Mouse (Mus musculus): ENCODE results near the gene Tbc1d10a. TPM values are rescaled to one million over a fixed set of nuclear protein-coding genes. Genes with fewer than 3 reads are reported as not detected.

Gene Tbc1d10a
- polyA plus RNA-seq, 1 experiment from 2014 or later: 30.5 TPM

- ATAC-seq (ENCODE audit: low read depth): no peak
- no peak within 1 kb of the TSS for H3K9ac ChIP-seq (ENCODE audit: low read length)
- no peaks in the 10 kb centered on the region for H3K9me3 ChIP-seq (ENCODE audit: control insufficient read depth, low read length)
- no peaks in the 10 kb centered on the region for H3K36me3 ChIP-seq (ENCODE audit: control insufficient read depth, insufficient read depth, low read length)
- no peak within 1 kb of the TSS for H3K4me3 ChIP-seq (ENCODE audit: low read length)
- H3K27ac ChIP-seq (ENCODE audit: low read length): no peak within 1 kb of the TSS
- no peak within 1 kb of the TSS for H3K4me2 ChIP-seq (ENCODE audit: low read depth, low read length)
- peaks cover 21% of the 10 kb centered on the region for H3K4me1 ChIP-seq (replicated peaks; ENCODE audit: control insufficient read depth, insufficient read depth, low read length)
- 57% methylated on average over 9 of the region's 11 CpGs for WGBS
- no peaks in the 10 kb centered on the region for H3K27me3 ChIP-seq (ENCODE audit: control insufficient read depth, insufficient read depth, low read depth, low read length)
These were observed 70.4 kb downstream of the Tbc1d10a start, which contains the start of gene Lif for GRCm38 (mm10) chr11:4256846-4257607. Lif (plus strand) TSS chr11:4257557.

- Histone ChIP-seq H3K4me2 (ENCODE audit: low read depth, low read length) (no peak overlapping the region), H3K4me1 (replicated peaks; ENCODE audit: control insufficient read depth, insufficient read depth, low read length) (peaks cover 29% of the 10 kb centered on the region), H3K27ac (ENCODE audit: low read length) (no peak overlapping the region), H3K4me3 (ENCODE audit: low read length) (no peak overlapping the region), H3K9ac (ENCODE audit: low read length) (no peak overlapping the region), H3K36me3 (ENCODE audit: control insufficient read depth, insufficient read depth, low read length) (no peaks in the 10 kb centered on the region), H3K9me3 (ENCODE audit: control insufficient read depth, low read length) (no peaks in the 10 kb centered on the region), H3K27me3 (ENCODE audit: control insufficient read depth, insufficient read depth, low read depth, low read length) (no peaks in the 10 kb centered on the region)
- no peak for ATAC-seq (ENCODE audit: low read depth)
- 48% methylated on average over 5 of the region's 5 CpGs for WGBS
These were observed 71.2 kb downstream of the Tbc1d10a start for GRCm38 (mm10) chr11:4257756-4258155.

- peak overlapping the region; percentile 45 for H3K4me2 ChIP-seq (ENCODE audit: low read depth, low read length)
- no peak overlapping the region for H3K27ac ChIP-seq (ENCODE audit: low read length)
- no peak overlapping the region for H3K9ac ChIP-seq (ENCODE audit: low read length)
- peaks cover 33% of the 10 kb centered on the region for H3K4me1 ChIP-seq (replicated peaks; ENCODE audit: control insufficient read depth, insufficient read depth, low read length)
- H3K36me3 ChIP-seq (ENCODE audit: control insufficient read depth, insufficient read depth, low read length): no peaks in the 10 kb centered on the region
- ATAC-seq (ENCODE audit: low read depth): peak; percentile 34; the same call in 1 of the 2 replicates
- H3K4me3 ChIP-seq (ENCODE audit: low read length): no peak overlapping the region
- WGBS: 0% methylated on average over 7 of the region's 7 CpGs
- no peaks in the 10 kb centered on the region for H3K27me3 ChIP-seq (ENCODE audit: control insufficient read depth, insufficient read depth, low read depth, low read length)
- H3K9me3 ChIP-seq (ENCODE audit: control insufficient read depth, low read length): no peaks in the 10 kb centered on the region
These were observed 72.1 kb downstream of the Tbc1d10a start for GRCm38 (mm10) chr11:4258657-4259082.

- Histone ChIP-seq H3K9me3 (ENCODE audit: control insufficient read depth, low read length) (no peaks in the 10 kb centered on the region), H3K27ac (ENCODE audit: low read length) (peak overlapping the region; percentile 51), H3K4me3 (ENCODE audit: low read length) (no peak overlapping the region), H3K36me3 (ENCODE audit: control insufficient read depth, insufficient read depth, low read length) (no peaks in the 10 kb centered on the region), H3K4me1 (replicated peaks; ENCODE audit: control insufficient read depth, insufficient read depth, low read length) (peaks cover 43% of the 10 kb centered on the region), H3K27me3 (ENCODE audit: control insufficient read depth, insufficient read depth, low read depth, low read length) (peaks cover 9% of the 10 kb centered on the region), H3K4me2 (ENCODE audit: low read depth, low read length) (peak overlapping the region; percentile 41), H3K9ac (ENCODE audit: low read length) (peak overlapping the region; percentile 30)
- WGBS: 7% methylated on average over 14 of the region's 14 CpGs
- peak; percentile 18; the same call in 1 of the 2 replicates for ATAC-seq (ENCODE audit: low read depth)
These were observed 74.0 kb downstream of the Tbc1d10a start for GRCm38 (mm10) chr11:4260463-4261187.

GRCm38 (mm10) chr11:4261188-4261494, 74.6 kb downstream of the Tbc1d10a start:
- 32% methylated on average over 7 of the region's 7 CpGs for WGBS
- Histone ChIP-seq H3K27me3 (ENCODE audit: control insufficient read depth, insufficient read depth, low read depth, low read length) (peaks cover 13% of the 10 kb centered on the region), H3K9me3 (ENCODE audit: control insufficient read depth, low read length) (no peaks in the 10 kb centered on the region), H3K27ac (ENCODE audit: low read length) (peak overlapping the region; percentile 51; the same call in 1 of the 2 replicates), H3K9ac (ENCODE audit: low read length) (no peak overlapping the region), H3K36me3 (ENCODE audit: control insufficient read depth, insufficient read depth, low read length) (no peaks in the 10 kb centered on the region), H3K4me1 (replicated peaks; ENCODE audit: control insufficient read depth, insufficient read depth, low read length) (peaks cover 46% of the 10 kb centered on the region), H3K4me3 (ENCODE audit: low read length) (no peak overlapping the region), H3K4me2 (ENCODE audit: low read depth, low read length) (no peak overlapping the region)
- ATAC-seq (ENCODE audit: low read depth): peak; percentile 31

GRCm38 (mm10) chr11:4261969-4262368, 75.4 kb downstream of the Tbc1d10a start:
- H3K4me1 ChIP-seq (replicated peaks; ENCODE audit: control insufficient read depth, insufficient read depth, low read length): peaks cover 47% of the 10 kb centered on the region
- no peaks in the 10 kb centered on the region for H3K36me3 ChIP-seq (ENCODE audit: control insufficient read depth, insufficient read depth, low read length)
- peak; percentile 13; the same call in 1 of the 2 replicates for ATAC-seq (ENCODE audit: low read depth)
- H3K27me3 ChIP-seq (ENCODE audit: control insufficient read depth, insufficient read depth, low read depth, low read length): peaks cover 15% of the 10 kb centered on the region
- H3K4me3 ChIP-seq (ENCODE audit: low read length): no peak overlapping the region
- peak overlapping the region; percentile 51; the same call in 1 of the 2 replicates for H3K27ac ChIP-seq (ENCODE audit: low read length)
- no peak overlapping the region for H3K9ac ChIP-seq (ENCODE audit: low read length)
- H3K4me2 ChIP-seq (ENCODE audit: low read depth, low read length): no peak overlapping the region
- H3K9me3 ChIP-seq (ENCODE audit: control insufficient read depth, low read length): no peaks in the 10 kb centered on the region
- 5% methylated on average over 5 of the region's 5 CpGs for WGBS

- H3K4me1 ChIP-seq (replicated peaks; ENCODE audit: control insufficient read depth, insufficient read depth, low read length): peaks cover 52% of the 10 kb centered on the region
- no peaks in the 10 kb centered on the region for H3K36me3 ChIP-seq (ENCODE audit: control insufficient read depth, insufficient read depth, low read length)
- peaks cover 24% of the 10 kb centered on the region for H3K27me3 ChIP-seq (ENCODE audit: control insufficient read depth, insufficient read depth, low read depth, low read length)
- H3K9ac ChIP-seq (ENCODE audit: low read length): no peak overlapping the region
- no peak overlapping the region for H3K4me2 ChIP-seq (ENCODE audit: low read depth, low read length)
- H3K9me3 ChIP-seq (ENCODE audit: control insufficient read depth, low read length): no peaks in the 10 kb centered on the region
- WGBS: 19% methylated on average over 5 of the region's 7 CpGs
- no peak overlapping the region for H3K27ac ChIP-seq (ENCODE audit: low read length)
- H3K4me3 ChIP-seq (ENCODE audit: low read length): no peak overlapping the region
- no peak for ATAC-seq (ENCODE audit: low read depth)
These were observed 76.3 kb downstream of the Tbc1d10a start for GRCm38 (mm10) chr11:4262847-4263246.

- Histone ChIP-seq H3K9ac (ENCODE audit: low read length) (no peak overlapping the region), H3K4me2 (ENCODE audit: low read depth, low read length) (no peak overlapping the region), H3K4me1 (replicated peaks; ENCODE audit: control insufficient read depth, insufficient read depth, low read length) (peaks cover 52% of the 10 kb centered on the region), H3K27me3 (ENCODE audit: control insufficient read depth, insufficient read depth, low read depth, low read length) (peaks cover 28% of the 10 kb centered on the region), H3K9me3 (ENCODE audit: control insufficient read depth, low read length) (no peaks in the 10 kb centered on the region), H3K27ac (ENCODE audit: low read length) (no peak overlapping the region), H3K36me3 (ENCODE audit: control insufficient read depth, insufficient read depth, low read length) (no peaks in the 10 kb centered on the region), H3K4me3 (ENCODE audit: low read length) (no peak overlapping the region)
- WGBS: 38% methylated on average over 1 of the region's 1 CpGs
- ATAC-seq (ENCODE audit: low read depth): no peak
These were observed 76.7 kb downstream of the Tbc1d10a start for GRCm38 (mm10) chr11:4263296-4263695.

GRCm38 (mm10) chr11:4264066-4264465, 77.5 kb downstream of the Tbc1d10a start:
- no peaks in the 10 kb centered on the region for H3K36me3 ChIP-seq (ENCODE audit: control insufficient read depth, insufficient read depth, low read length)
- no peak overlapping the region for H3K27ac ChIP-seq (ENCODE audit: low read length)
- H3K4me1 ChIP-seq (replicated peaks; ENCODE audit: control insufficient read depth, insufficient read depth, low read length): peaks cover 52% of the 10 kb centered on the region
- no peak overlapping the region for H3K4me3 ChIP-seq (ENCODE audit: low read length)
- peak; percentile 47 for ATAC-seq (ENCODE audit: low read depth)
- H3K9ac ChIP-seq (ENCODE audit: low read length): no peak overlapping the region
- H3K9me3 ChIP-seq (ENCODE audit: control insufficient read depth, low read length): no peaks in the 10 kb centered on the region
- H3K27me3 ChIP-seq (ENCODE audit: control insufficient read depth, insufficient read depth, low read depth, low read length): peaks cover 36% of the 10 kb centered on the region
- no peak overlapping the region for H3K4me2 ChIP-seq (ENCODE audit: low read depth, low read length)
- WGBS: 48% methylated on average over 7 of the region's 7 CpGs

Measured in lung, embryonic 16.5 days (tissue).